Mouse (Mus musculus) heart, adult 2 months (tissue): ENCODE measurements around the gene Cadm2. TPM values are rescaled to one million over a fixed set of nuclear protein-coding genes. Genes with fewer than 3 reads are reported as not detected.

Experiments used
- DNase-seq, 2 experiments: peaks; one replicate each; pipeline ENCODE4 v3.0.0; 2021
- H3K27ac ChIP-seq: fragments of 200-600 bp; 2 replicates; pipeline ENCODE4 v1.8.1; 2022
- H3K27me3 ChIP-seq: fragments of 200-500 bp; 2 replicates; pipeline ENCODE4 v1.6.1; 2012; ENCODE audit warnings: mild to moderate bottlenecking, low read length, inconsistent platforms, mixed read lengths; ENCODE audit not compliant: control insufficient read depth, insufficient read depth
- H3K36me3 ChIP-seq: fragments of 200-500 bp; 2 replicates; pipeline ENCODE4 v1.6.1; 2012; ENCODE audit warnings: low read length, inconsistent platforms; ENCODE audit not compliant: control insufficient read depth, insufficient read depth
- H3K4me1 ChIP-seq: fragments of 200-500 bp; 2 replicates; pipeline ENCODE4 v1.6.1; 2011; ENCODE audit warnings: low read length; ENCODE audit not compliant: control insufficient read depth, insufficient read depth
- H3K4me3 ChIP-seq: fragments of 200-600 bp; 2 replicates; pipeline ENCODE4 v1.8.1; 2022
- H3K79me2 ChIP-seq: fragments of 200-500 bp; replicated peaks from 2 replicates; pipeline ENCODE4 v1.6.1; 2012; ENCODE audit warnings: mild to moderate bottlenecking, inconsistent platforms, low read length, moderate library complexity, mixed read lengths; ENCODE audit not compliant: control insufficient read depth, insufficient read depth
- H3K9ac ChIP-seq: fragments of 200-500 bp; 2 replicates; pipeline ENCODE4 v1.6.1; 2012; ENCODE audit warnings: low read depth, mild to moderate bottlenecking, control low read depth, inconsistent platforms, low read length, mixed read lengths
- CTCF ChIP-seq: fragments of 200-600 bp; IDR thresholded peaks from 2 replicates; pipeline ENCODE4 v1.8.1; 2022; ENCODE audit warnings: antibody characterized with exemption, mild to moderate bottlenecking, moderate library complexity
- EP300 ChIP-seq: fragments of 200-500 bp; IDR thresholded peaks from 2 replicates; pipeline ENCODE4 v1.6.1; 2011; ENCODE audit warnings: low read depth, low read length, control low read depth; ENCODE audit not compliant: insufficient read depth
- POLR2A ChIP-seq: fragments of 200-500 bp; IDR thresholded peaks from 2 replicates; pipeline ENCODE4 v1.6.1; 2011; ENCODE audit warnings: mild to moderate bottlenecking, low read depth, low read length, control low read depth; ENCODE audit not compliant: insufficient read depth
- WGBS: fragments of 180-500 bp; shearing (Covaris S2); methylation state at CpG from one replicate; pipeline ENCODE4 v1.1.7; 2018; 5-methylcytosine and 5-hydroxymethylcytosine counted together
- intact Hi-C: fragments of 180-260 bp; cut with DNase I; formaldehyde crosslinking; loops from one replicate; pipeline ENCODE4 v1.15.1; 2025
- long read RNA-seq: library from polyadenylated mRNA; stranded (forward); transcript quantifications from one replicate; pipeline ENCODE4 v2.0.0, GENCODE M21; 2021
- polyA plus RNA-seq: library from polyadenylated mRNA; depleted of rRNA; stranded (reverse); fragments of >200 nt; gene quantifications from 2 replicates; pipeline ENCODE4 v1.2.3, GENCODE M21; 2012; rRNA removed
- total RNA-seq, 2 experiments: library from RNA; stranded (reverse); gene quantifications; 2 replicates each; pipeline ENCODE4 v1.2.3; 2021

The Cadm2 gene
- total RNA-seq (under 1 TPM; 0.77 to 0.89 TPM), polyA plus RNA-seq (0.35 and 0.94 TPM in 2 replicates)
- long read RNA-seq = 0 reads

GRCm38 (mm10) chr16:67620826-67621505 lies at the start of gene Cadm2:
Gene Cadm2, minus strand, starts transcription at chr16:67620908.
- TF ChIP-seq EP300 = no peak
- TF ChIP-seq CTCF = no peak
- TF ChIP-seq POLR2A = no peak
- Histone ChIP-seq H3K9ac (no peak within 1 kb of the TSS), H3K4me3 (peak within 1 kb of the TSS; percentile 39), H3K79me2 (no peaks in the 10 kb centered on the region), H3K4me1 (no peaks in the 10 kb centered on the region), H3K36me3 (no peaks in the 10 kb centered on the region), H3K27me3 (peaks cover 6% of the 10 kb centered on the region), H3K27ac (no peak within 1 kb of the TSS)
- WGBS = 3% methylated on average over 23 of the region's 35 CpGs
- DNase-seq = peak; percentile 69 to 83
- intact Hi-C loops = no loop called here

DNA sequence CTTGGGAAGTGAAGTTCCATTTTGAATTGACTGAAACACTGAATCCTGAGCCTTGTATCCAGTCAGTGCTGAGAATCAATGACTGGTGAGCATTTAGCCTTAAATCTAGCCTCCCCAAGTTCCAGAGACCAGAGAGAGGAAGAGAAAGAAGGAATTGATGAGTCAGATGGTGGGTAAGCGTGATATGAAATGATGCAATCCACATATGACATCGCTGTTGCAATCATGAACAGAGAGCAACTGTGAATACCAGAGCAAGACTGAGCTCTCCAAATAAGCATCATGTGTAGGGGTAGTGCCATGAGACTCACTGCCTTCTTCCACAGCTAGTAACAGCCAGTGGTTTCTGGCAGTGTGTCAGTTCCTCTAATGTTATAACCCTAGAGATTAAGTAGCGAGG lies 26.2 kb upstream of the Cadm2 start:
- TF ChIP-seq EP300 (no peak), CTCF (no peak), POLR2A (no peak)
- intact Hi-C loops = no loop called here
- WGBS = 82% methylated on average over 3 of the region's 3 CpGs

DNA sequence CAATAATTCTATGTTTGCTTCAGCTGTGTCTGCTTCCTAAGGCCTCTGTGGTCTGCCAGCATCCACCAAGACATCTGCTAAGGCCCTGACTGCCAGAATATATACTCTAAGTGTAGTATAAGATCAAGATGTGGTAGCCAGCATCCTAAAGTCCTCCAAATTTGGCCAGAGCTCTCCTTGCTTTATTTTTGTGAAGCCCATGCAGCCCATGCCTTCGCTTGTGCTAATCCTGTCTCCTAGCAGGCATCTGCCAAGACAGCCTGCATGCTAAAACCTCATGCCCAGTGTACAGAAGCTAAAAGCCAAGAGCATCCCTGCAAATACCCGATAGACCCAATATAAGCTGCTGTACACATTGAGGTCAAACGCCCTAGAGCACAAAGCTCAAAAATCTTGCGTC lies 22.9 kb upstream of the Cadm2 start:
- WGBS = 72% methylated on average over 4 of the region's 4 CpGs

More for the DNA sequence above, 26.2 kb upstream of the Cadm2 start:
- DNase-seq = no peak
- H3K27ac ChIP-seq = no peak overlapping the region
- H3K27me3 ChIP-seq = no peaks in the 10 kb centered on the region
- no peaks in the 10 kb centered on the region for H3K79me2 ChIP-seq
- no peak overlapping the region for H3K9ac ChIP-seq
- no peaks in the 10 kb centered on the region for H3K4me1 ChIP-seq
- no peak overlapping the region for H3K4me3 ChIP-seq
- H3K36me3 ChIP-seq = no peaks in the 10 kb centered on the region

DNA sequence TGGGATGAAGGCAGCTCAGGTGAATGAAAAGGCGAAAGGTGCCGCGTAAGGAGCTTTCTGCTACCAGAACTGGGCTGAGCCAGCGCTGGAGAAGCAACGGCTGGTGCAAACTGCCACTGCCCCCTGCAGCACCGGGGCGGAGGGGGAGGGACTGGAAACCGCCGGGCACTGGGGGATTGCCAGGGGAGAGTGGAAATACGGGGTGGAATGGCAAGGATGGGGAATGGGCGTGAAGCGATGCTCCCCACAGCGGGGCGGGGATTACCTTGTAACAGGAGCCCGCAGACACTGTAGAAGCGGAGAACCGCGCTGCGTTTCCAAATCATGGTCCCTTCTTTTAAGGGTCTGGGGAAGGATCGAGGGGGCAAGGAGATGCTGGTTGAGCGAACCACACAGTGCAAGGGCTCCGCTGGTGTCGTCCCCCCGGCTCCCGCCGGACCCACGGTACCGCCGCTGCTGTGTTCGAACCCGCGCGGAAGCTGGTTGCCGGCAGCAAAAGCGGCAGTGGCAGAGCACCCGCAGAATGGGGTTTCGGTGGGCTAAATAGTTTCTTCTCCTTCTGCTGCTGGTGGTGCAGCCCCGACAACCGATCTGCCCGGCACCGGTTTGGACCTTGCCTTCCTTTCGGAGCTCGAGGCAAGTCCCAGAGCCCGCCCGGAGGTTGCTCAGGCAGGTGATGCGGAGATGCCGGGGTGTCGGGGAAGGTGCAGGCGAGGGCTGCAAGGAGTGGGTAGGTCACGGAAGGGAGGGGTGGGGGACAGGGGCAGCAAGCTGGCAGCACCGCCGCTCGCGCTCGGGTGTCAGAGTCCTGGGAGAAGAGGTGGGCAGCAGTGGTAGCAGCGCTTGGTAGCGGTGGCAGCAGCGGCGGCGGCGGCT lies 564 bp downstream of the Cadm2 start:
- Histone ChIP-seq H3K36me3 (no peaks in the 10 kb centered on the region), H3K79me2 (no peaks in the 10 kb centered on the region), H3K9ac (no peak overlapping the region), H3K4me3 (peak overlapping the region; percentile 37), H3K27me3 (peaks cover 6% of the 10 kb centered on the region), H3K4me1 (no peaks in the 10 kb centered on the region), H3K27ac (no peak overlapping the region)
- WGBS = 1% methylated on average over 60 of the region's 61 CpGs
- intact Hi-C loops = loop anchor here (10.0 kb wide), 1 partner anchor 525 kb away; no protein-coding TSS in a partner anchor
- peak; percentile 2 to 20 for DNase-seq
- TF ChIP-seq EP300 (no peak), CTCF (no peak), POLR2A (no peak)

More for the DNA sequence above, 22.9 kb upstream of the Cadm2 start:
- intact Hi-C loops = no loop called here
- Histone ChIP-seq H3K9ac (no peak overlapping the region), H3K4me3 (no peak overlapping the region), H3K27ac (no peak overlapping the region), H3K27me3 (no peaks in the 10 kb centered on the region), H3K4me1 (no peaks in the 10 kb centered on the region), H3K36me3 (no peaks in the 10 kb centered on the region), H3K79me2 (no peaks in the 10 kb centered on the region)
- no peak for DNase-seq
- no peak for TF ChIP-seq CTCF
- no peak for TF ChIP-seq EP300
- no peak for TF ChIP-seq POLR2A

DNA sequence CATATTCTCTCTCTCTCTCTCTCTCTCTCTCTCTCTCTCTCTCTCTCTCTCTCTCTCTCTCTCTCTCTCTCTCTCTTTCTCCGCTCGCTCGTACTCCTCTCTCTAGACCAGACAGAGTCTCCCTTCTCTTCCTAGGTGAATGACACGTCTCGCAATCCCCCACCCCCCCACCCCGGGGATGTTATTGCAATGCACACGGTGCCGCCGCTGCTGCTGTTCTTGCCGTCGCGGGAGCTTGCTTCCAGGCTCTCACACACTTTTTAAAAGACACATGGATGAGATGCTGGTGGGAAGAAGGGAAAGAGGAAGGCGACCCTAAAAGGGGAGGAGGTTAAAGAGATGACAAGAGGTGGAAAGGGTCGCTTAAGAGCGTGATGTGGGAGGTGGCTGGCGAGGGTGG lies 1.3 kb downstream of the Cadm2 start:
- intact Hi-C loops = loop anchor here (10.0 kb wide), 1 partner anchor 525 kb away; no protein-coding TSS in a partner anchor
- H3K27me3 ChIP-seq = peaks cover 6% of the 10 kb centered on the region
- TF ChIP-seq POLR2A (no peak), CTCF (no peak), EP300 (no peak)
- no peak overlapping the region for H3K9ac ChIP-seq
- no peak overlapping the region for H3K27ac ChIP-seq
- H3K4me3 ChIP-seq = no peak overlapping the region
- H3K4me1 ChIP-seq = no peaks in the 10 kb centered on the region
- WGBS = 0% methylated on average over 16 of the region's 16 CpGs
- DNase-seq = no peak
- no peaks in the 10 kb centered on the region for H3K79me2 ChIP-seq
- no peaks in the 10 kb centered on the region for H3K36me3 ChIP-seq

DNA sequence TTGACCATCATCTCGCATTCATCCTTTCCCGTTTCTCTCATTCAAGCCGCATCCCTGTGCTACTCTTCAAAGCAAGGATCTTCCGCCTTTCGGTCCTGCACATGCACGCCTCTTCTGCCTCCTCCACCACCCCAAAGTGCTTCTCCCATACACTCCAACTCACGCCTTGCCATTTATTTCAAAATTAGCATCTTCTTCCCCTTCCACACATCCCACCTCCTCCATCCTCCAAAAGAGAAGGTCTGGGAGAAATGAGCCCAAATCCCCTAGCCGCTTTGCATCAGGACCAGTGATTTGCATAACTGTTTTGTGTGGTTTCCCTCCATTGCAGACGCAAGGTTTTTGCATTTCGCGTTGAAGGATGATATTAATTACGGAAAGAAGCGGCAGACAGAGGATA lies 1.9 kb downstream of the Cadm2 start:
- H3K9ac ChIP-seq = no peak overlapping the region
- intact Hi-C loops = loop anchor here (10.0 kb wide), 1 partner anchor 524 kb away; no protein-coding TSS in a partner anchor
- H3K4me1 ChIP-seq = no peaks in the 10 kb centered on the region
- no peaks in the 10 kb centered on the region for H3K36me3 ChIP-seq
- H3K4me3 ChIP-seq = no peak overlapping the region
- TF ChIP-seq EP300 (no peak), CTCF (no peak), POLR2A (no peak)
- H3K27ac ChIP-seq = no peak overlapping the region
- H3K79me2 ChIP-seq = no peaks in the 10 kb centered on the region
- peaks cover 6% of the 10 kb centered on the region for H3K27me3 ChIP-seq
- WGBS = 14% methylated on average over 13 of the region's 13 CpGs
- DNase-seq = no peak
